Mouse (Mus musculus) bone marrow, adult 2 months (tissue): ENCODE data around the gene Pianp.

Experiments
- CTCF ChIP-seq: fragments of 200-500 bp; IDR thresholded peaks from 2 replicates; pipeline ENCODE4 v1.5.1; 2011; ENCODE audit warnings: low read length, control low read depth; ENCODE audit not compliant: control insufficient read depth, insufficient read depth
- POLR2A ChIP-seq: fragments of 200-500 bp; IDR thresholded peaks from 2 replicates; pipeline ENCODE4 v1.6.1; 2011; ENCODE audit warnings: low read depth, mild to moderate bottlenecking, control low read depth, low read length, borderline replicate concordance; ENCODE audit not compliant: control insufficient read depth

DNA sequence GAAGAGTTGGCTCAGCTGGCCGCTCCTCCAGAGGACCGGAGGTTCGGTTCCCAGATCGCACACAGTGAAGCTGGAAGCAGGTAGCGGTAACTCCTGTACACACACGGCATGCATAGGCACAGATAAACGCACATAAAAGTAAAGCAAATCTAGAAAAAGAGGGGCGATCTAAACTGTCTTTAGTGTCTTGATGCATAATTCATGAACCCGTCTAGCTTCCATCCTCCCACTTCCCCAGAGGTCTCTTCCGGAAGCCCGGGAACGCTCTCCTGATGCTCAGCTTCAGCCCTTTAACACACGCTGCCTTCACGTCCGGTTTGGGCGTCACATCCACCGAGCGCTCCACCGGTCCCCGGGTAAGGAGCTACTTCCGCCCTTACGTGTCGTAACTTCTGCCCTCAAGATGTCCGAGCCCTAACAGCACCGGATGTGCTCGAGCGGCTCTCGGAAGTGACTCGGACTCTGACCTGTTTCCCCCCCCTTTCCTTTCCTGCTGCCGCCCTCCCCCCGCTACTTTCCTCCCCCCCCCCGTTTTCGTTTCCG, 12.2 kb downstream of the Pianp start:
- no peak for TF ChIP-seq CTCF
- peak; percentile 66; the same call in 1 of the 2 replicates for TF ChIP-seq POLR2A
